ENCODE assay signal across 22 mouse cellular contexts in genomic region chr12:97501441-97501840, GRCm38 (mm10).
DNase-seq lines count a peak whose midpoint lies in the region; ATAC-seq lines count a peak whose summit lies in the region.
"Had no signal": no experiment of that assay in that cellular context is flagged by ENCODE, and none has a peak within 500 bp of the region (broad histone marks: within the 10 kb centered on the region; RNA-seq: fewer than 3 reads in every experiment).

No protein-coding gene starts in this region.

- DNase-seq in right cerebral cortex, adult 2 months (ENCODE audit: low spot score in 2 of 2): peak; percentile 42 to 64
- no peak for DNase-seq in right cerebral cortex, postnatal 4 days
- peak; percentile 8 to 28 for DNase-seq in frontal cortex, postnatal 10 days (ENCODE audit: low spot score in 2 of 2)
- DNase-seq in left cerebral cortex, postnatal 14 days (ENCODE audit: low spot score in 2 of 2): peak; percentile 32 to 46
- DNase-seq in telencephalon, adult 2 months (ENCODE audit: low read depth, low spot score): peak; percentile 88
- no peak for DNase-seq in retina, postnatal 1 day
- no peak for DNase-seq in layer of hippocampus, adult 9-11 months
- DNase-seq: adrenal gland, adult 8-10 months; cerebellum, adult 9-11 months; gastrocnemius, postnatal 25 days; heart, postnatal 4 days; kidney, adult 8-10 months; kidney, postnatal 14 days; layer of hippocampus, postnatal 36 days; lung, adult 18-20 months; lung, postnatal 10 days; spleen, adult 18-20 months; thymus, postnatal 14 days had no signal

- intact Hi-C loops in left cerebral cortex, postnatal 14 days (cut with DNase I): no loop called here

- no peak for ATAC-seq in megakaryocyte, adult 5-6 weeks (ENCODE audit: poor library complexity, severe bottlenecking)
- ATAC-seq: activated CD4-positive, CD25-positive, alpha-beta regulatory T cell, adult 4 months; inflammation-experienced regulatory T-cells, adult 6 months; liver, embryonic 12.5 days had no signal

Comparison
In these comparisons a context has a peak if more than half of its experiments do, and no peak if none do; other contexts are left out.
1. DNase-seq: peak in right cerebral cortex, adult 2 months (2 of 2), frontal cortex, postnatal 10 days (2 of 2), left cerebral cortex, postnatal 14 days (2 of 2) and telencephalon, adult 2 months (single experiment); none in right cerebral cortex, postnatal 4 days (single experiment), retina, postnatal 1 day (single experiment) and layer of hippocampus, adult 9-11 months (single experiment).